Mouse (Mus musculus) liver, adult 2 months (tissue): ENCODE data around the gene Slc13a2.

Source experiments
- CTCF ChIP-seq: fragments of 200-500 bp; IDR thresholded peaks from 2 replicates; pipeline ENCODE4 v1.5.1; 2011; ENCODE audit warnings: low read depth, low read length, control low read depth
- POLR2A ChIP-seq: fragments of 200-500 bp; IDR thresholded peaks from 2 replicates; pipeline ENCODE4 v1.6.1; 2011; ENCODE audit warnings: low read length, control low read depth; ENCODE audit not compliant: insufficient read depth; ENCODE audit errors: extremely low read depth

- TF ChIP-seq CTCF: no peak
- no peak for TF ChIP-seq POLR2A
Observed at GRCm38 (mm10) chr11:78412324-78412850, 9.6 kb downstream of the Slc13a2 start.
